Mouse (Mus musculus): ENCODE results near the gene Grid2.

The Grid2 gene

DNA sequence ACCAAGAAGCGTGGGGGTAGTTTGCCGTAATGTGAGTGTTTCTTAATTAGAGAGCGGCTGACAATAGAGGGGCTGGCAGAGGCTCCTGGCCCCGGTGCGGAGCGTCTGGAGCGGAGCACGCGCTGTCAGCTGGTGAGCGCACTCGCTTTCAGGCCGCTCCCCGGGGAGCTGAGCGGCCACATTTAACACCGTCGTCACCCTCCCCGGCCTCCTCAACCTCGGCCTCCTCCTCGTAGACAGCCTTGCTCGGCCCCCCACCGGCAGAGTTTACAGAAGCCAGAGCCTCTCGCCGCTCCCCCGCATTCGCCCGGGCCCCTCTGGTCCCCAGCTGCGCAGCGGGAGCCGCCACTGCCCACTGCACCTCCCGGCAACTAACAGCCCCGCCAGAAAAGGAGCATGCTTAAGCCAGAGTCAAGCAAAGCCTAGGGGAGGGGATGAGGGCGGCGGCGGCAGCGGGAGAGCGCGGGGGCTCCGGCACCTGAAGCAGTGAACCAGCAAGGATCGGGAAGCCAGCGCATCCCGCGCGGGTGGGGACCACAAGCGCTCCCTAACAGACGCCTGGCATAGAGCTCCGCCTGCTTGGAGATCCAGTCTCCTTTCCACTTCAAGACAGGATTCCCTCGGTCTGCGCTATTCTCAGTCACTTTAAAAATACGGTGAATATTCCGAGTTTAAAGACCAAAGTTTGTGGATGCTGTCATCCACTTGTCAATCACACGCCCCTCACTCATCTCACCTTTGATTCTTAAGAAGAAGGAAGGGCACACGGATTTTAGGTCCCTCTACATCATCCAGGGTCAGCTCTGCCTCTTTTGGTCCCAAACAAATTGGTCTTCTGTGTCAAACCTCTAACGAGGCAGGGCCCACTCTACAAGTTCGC, 1479.0 kb downstream of the Grid2 start:
- no peak for DNase-seq

- DNase-seq: no peak
Measured at GRCm38 (mm10) chr6:64736317-64736716, 1480.6 kb downstream of the Grid2 start.

DNA sequence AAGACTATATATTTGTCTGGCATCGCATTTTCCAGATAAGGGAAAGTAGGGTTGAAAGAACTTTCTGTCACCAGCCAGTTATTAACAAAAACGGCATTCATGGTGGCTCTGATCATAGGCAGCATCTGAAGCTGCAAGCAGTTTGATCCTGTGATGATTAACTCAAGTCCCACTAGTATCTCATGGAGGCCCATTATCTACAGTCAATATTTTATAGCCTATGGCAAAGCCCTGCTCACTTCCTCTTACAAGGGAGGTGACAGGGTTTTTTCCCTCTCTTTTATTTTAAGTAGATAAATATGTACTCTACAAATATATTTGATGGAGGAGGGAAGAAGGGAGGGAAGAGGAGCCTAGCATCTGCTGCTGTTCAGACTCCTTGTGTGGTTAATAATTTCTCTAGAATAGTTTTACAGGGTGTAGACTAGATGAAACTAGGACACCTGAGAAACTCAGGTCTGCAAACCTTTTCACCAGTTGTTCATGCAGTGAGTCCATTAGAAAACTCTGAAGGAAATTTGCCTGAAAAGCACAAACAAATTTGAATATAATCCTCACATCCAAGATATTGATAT, 1487.3 kb downstream of the Grid2 start:
- no peak for DNase-seq

Data from spleen, adult 18-20 months (tissue).